Mouse (Mus musculus) heart, postnatal 0 days (tissue): Measurements from ENCODE around the gene Znrd1.

Experiments
- CTCF ChIP-seq: IDR thresholded peaks from 2 replicates; pipeline ENCODE4 v1.5.1; 2016; ENCODE audit warnings: antibody characterized with exemption, control low read depth, low read depth
- EP300 ChIP-seq: IDR thresholded peaks from 2 replicates; pipeline ENCODE4 v1.6.1; 2016; ENCODE audit warnings: antibody characterized with exemption, low read depth

GRCm38 (mm10) chr17:36982253-36983155, 24.1 kb upstream of the Znrd1 start:
- TF ChIP-seq CTCF: no peak
- TF ChIP-seq EP300: no peak
